Mouse (Mus musculus): Measurements from ENCODE around the gene Gabrg3. TPM values are rescaled to one million over a fixed set of nuclear protein-coding genes. Genes with fewer than 3 reads are reported as not detected.

The Gabrg3 gene
- polyA plus RNA-seq, 1 experiment from 2014 or later, result 7.5 TPM

- Histone ChIP-seq H3K4me1 (replicated peaks) (no peaks in the 10 kb centered on the region), H3K27ac (replicated peaks) (no peak overlapping the region), H3K9me3 (no peaks in the 10 kb centered on the region), H3K36me3 (no peaks in the 10 kb centered on the region), H3K4me2 (no peak overlapping the region), H3K27me3 (no peaks in the 10 kb centered on the region), H3K4me3 (no peak overlapping the region), H3K9ac (no peak overlapping the region)
- ATAC-seq (ENCODE audit: low FRiP score, low read depth), result no peak
- 72% methylated on average over 1 of the region's 1 CpGs for WGBS
These were observed 607.9 kb downstream of the Gabrg3 start for GRCm38 (mm10) chr7:56779122-56779521.

GRCm38 (mm10) chr7:56768216-56768615 lies 618.8 kb downstream of the Gabrg3 start:
- no peak for ATAC-seq (ENCODE audit: low FRiP score, low read depth)
- Histone ChIP-seq H3K9me3 (no peaks in the 10 kb centered on the region), H3K36me3 (no peaks in the 10 kb centered on the region), H3K4me3 (no peak overlapping the region), H3K4me1 (replicated peaks) (no peaks in the 10 kb centered on the region), H3K27ac (replicated peaks) (no peak overlapping the region), H3K9ac (no peak overlapping the region), H3K27me3 (no peaks in the 10 kb centered on the region), H3K4me2 (no peak overlapping the region)
- WGBS, result 70% methylated on average over 4 of the region's 4 CpGs

- Histone ChIP-seq H3K36me3 (no peaks in the 10 kb centered on the region), H3K4me2 (no peak overlapping the region), H3K9me3 (no peaks in the 10 kb centered on the region), H3K4me3 (no peak overlapping the region), H3K27ac (replicated peaks) (no peak overlapping the region), H3K27me3 (no peaks in the 10 kb centered on the region), H3K4me1 (replicated peaks) (no peaks in the 10 kb centered on the region), H3K9ac (no peak overlapping the region)
- no peak for ATAC-seq (ENCODE audit: low FRiP score, low read depth)
- WGBS, result 72% methylated on average over 1 of the region's 1 CpGs
These were observed 619.2 kb downstream of the Gabrg3 start for GRCm38 (mm10) chr7:56767796-56768195.

GRCm38 (mm10) chr7:56765612-56766445 lies 621.2 kb downstream of the Gabrg3 start:
- Histone ChIP-seq H3K4me3 (no peak overlapping the region), H3K9me3 (no peaks in the 10 kb centered on the region), H3K27ac (replicated peaks) (no peak overlapping the region), H3K4me1 (replicated peaks) (no peaks in the 10 kb centered on the region), H3K9ac (no peak overlapping the region), H3K27me3 (no peaks in the 10 kb centered on the region), H3K4me2 (no peak overlapping the region), H3K36me3 (no peaks in the 10 kb centered on the region)
- ATAC-seq (ENCODE audit: low FRiP score, low read depth), result no peak
- WGBS, result 59% methylated on average over 10 of the region's 10 CpGs

GRCm38 (mm10) chr7:56729225-56729624 lies 657.8 kb downstream of the Gabrg3 start:
- Histone ChIP-seq H3K9me3 (no peaks in the 10 kb centered on the region), H3K4me3 (no peak overlapping the region), H3K4me1 (replicated peaks) (no peaks in the 10 kb centered on the region), H3K9ac (no peak overlapping the region), H3K27ac (replicated peaks) (no peak overlapping the region), H3K36me3 (no peaks in the 10 kb centered on the region), H3K27me3 (no peaks in the 10 kb centered on the region), H3K4me2 (no peak overlapping the region)
- WGBS, result 91% methylated on average over 6 of the region's 6 CpGs
- no peak for ATAC-seq (ENCODE audit: low FRiP score, low read depth)

Other genes with a start within 250 kb of the Gabrg3 start
- 49.4 and 58.9 TPM in 2 replicates for gene Gabrb3, start 32.5 kb upstream of the Gabrg3 start, polyA plus RNA-seq (2015; fragmentation: Nextera tagmentation; extraction: Ambion mirVana)
- gene Gabra5, start 122.9 kb upstream of the Gabrg3 start, polyA plus RNA-seq (2015; fragmentation: Nextera tagmentation; extraction: Ambion mirVana), result 49.4 and 51.4 TPM in 2 replicates